Mouse (Mus musculus) thymus, adult 2 months (tissue): Measurements from ENCODE around the gene Snip1. TPM values are rescaled to one million over a fixed set of nuclear protein-coding genes. Genes with fewer than 3 reads are reported as not detected.
A peak's percentile ranks its signal among the peaks of the same experiment; 100 is the strongest.

Experiments
- DNase-seq: peaks from one replicate; pipeline ENCODE4 v3.0.0; 2021
- H3K27ac ChIP-seq: fragments of 200-500 bp; 2 replicates; pipeline ENCODE4 v1.5.1; 2012; ENCODE audit warnings: low read length, control low read depth; ENCODE audit not compliant: control insufficient read depth, insufficient read depth
- H3K27me3 ChIP-seq: fragments of 200-500 bp; 2 replicates; pipeline ENCODE4 v1.6.1; 2012; ENCODE audit warnings: mild to moderate bottlenecking, low read length, moderate library complexity, mixed read lengths; ENCODE audit not compliant: control insufficient read depth, insufficient read depth
- H3K36me3 ChIP-seq: fragments of 200-500 bp; 2 replicates; pipeline ENCODE4 v1.6.1; 2012; ENCODE audit warnings: mild to moderate bottlenecking, low read length, moderate library complexity; ENCODE audit not compliant: control insufficient read depth, insufficient read depth
- H3K4me1 ChIP-seq: fragments of 200-500 bp; replicated peaks from 2 replicates; pipeline ENCODE4 v1.6.1; 2012; ENCODE audit warnings: low read length; ENCODE audit not compliant: control insufficient read depth, insufficient read depth
- H3K4me3 ChIP-seq: fragments of 200-500 bp; 2 replicates; pipeline ENCODE4 v1.5.1; 2012; ENCODE audit warnings: mild to moderate bottlenecking, low read length, control low read depth, moderate library complexity; ENCODE audit not compliant: control insufficient read depth, insufficient read depth
- CTCF ChIP-seq: fragments of 200-500 bp; IDR thresholded peaks from 2 replicates; pipeline ENCODE4 v1.5.1; 2012; ENCODE audit warnings: mild to moderate bottlenecking, control low read depth, low read length, moderate library complexity, borderline replicate concordance; ENCODE audit not compliant: control insufficient read depth, poor library complexity, insufficient read depth; ENCODE audit errors: extremely low read depth
- POLR2A ChIP-seq: fragments of 200-500 bp; IDR thresholded peaks from 2 replicates; pipeline ENCODE4 v1.6.1; 2012; ENCODE audit warnings: mild to moderate bottlenecking, low read length, control low read depth, moderate library complexity; ENCODE audit not compliant: control insufficient read depth, poor library complexity, insufficient read depth; ENCODE audit errors: extremely low read depth
- WGBS: fragments of 180-500 bp; shearing (Covaris S2); methylation state at CpG from one replicate; pipeline ENCODE4 v1.1.7; 2018; 5-methylcytosine and 5-hydroxymethylcytosine counted together
- polyA plus RNA-seq: library from polyadenylated mRNA; depleted of rRNA; stranded (reverse); fragments of >200 nt; gene quantifications from 2 replicates; pipeline ENCODE4 v1.2.3, GENCODE M21; 2012

Gene Snip1
- polyA plus RNA-seq, 1 experiment, result 20.5 TPM

GRCm38 (mm10) chr4:125115710-125116089 lies 49.2 kb downstream of the Snip1 start:
- no peak for TF ChIP-seq POLR2A
- TF ChIP-seq CTCF, result no peak
- Histone ChIP-seq H3K4me1 (peaks cover 56% of the 10 kb centered on the region), H3K27ac (peak overlapping the region; percentile 42; the same call in 1 of the 2 replicates), H3K27me3 (no peaks in the 10 kb centered on the region), H3K36me3 (peaks cover 21% of the 10 kb centered on the region), H3K4me3 (no peak overlapping the region)
- DNase-seq, result no peak
- WGBS, result 84% methylated on average over 6 of the region's 6 CpGs

DNA sequence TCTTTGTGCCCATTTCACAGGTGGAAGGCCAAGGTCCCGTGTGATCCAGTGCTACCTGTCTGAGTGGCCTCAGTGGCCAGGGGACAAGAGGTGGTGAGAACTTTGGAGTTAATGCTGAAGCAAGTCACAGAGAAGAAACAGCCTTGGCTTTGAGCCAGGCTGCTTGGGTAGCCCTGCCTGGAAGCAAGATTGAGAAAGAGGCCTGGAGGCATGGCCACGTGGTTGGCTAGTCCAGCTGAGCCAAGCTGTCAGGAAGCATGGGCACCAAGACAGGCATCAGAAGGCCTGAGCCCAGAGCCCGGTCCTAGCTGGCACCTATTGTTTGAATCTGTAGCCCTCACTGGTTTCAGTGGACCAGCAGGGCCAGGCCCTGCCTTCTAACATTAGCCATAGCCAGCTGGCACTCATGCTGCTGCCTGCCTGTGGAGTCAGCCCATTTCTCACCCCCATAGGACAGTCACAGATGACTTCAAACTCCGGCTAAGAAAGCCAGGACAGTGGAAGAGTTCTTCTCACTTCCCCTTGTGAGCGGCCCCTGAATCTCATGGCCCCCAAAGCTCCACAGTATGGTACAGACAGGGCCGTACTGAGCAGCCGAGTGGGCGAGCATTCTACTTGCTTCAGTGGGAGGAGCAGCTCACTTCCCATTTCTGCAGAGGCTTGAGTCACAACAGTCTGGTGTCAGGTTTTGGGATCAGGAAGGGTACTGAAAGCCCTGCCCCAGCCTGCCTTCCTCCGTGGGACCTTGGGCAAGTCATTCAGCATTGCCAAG lies 49.8 kb downstream of the Snip1 start:
- no peaks in the 10 kb centered on the region for H3K27me3 ChIP-seq
- H3K36me3 ChIP-seq, result peaks cover 27% of the 10 kb centered on the region
- peaks cover 56% of the 10 kb centered on the region for H3K4me1 ChIP-seq
- 38% methylated on average over 9 of the region's 9 CpGs for WGBS
- no peak for TF ChIP-seq POLR2A
- TF ChIP-seq CTCF, result no peak
- peak; percentile 22 for DNase-seq
- no peak overlapping the region for H3K4me3 ChIP-seq
- peak overlapping the region; percentile 42; the same call in 1 of the 2 replicates for H3K27ac ChIP-seq

DNA sequence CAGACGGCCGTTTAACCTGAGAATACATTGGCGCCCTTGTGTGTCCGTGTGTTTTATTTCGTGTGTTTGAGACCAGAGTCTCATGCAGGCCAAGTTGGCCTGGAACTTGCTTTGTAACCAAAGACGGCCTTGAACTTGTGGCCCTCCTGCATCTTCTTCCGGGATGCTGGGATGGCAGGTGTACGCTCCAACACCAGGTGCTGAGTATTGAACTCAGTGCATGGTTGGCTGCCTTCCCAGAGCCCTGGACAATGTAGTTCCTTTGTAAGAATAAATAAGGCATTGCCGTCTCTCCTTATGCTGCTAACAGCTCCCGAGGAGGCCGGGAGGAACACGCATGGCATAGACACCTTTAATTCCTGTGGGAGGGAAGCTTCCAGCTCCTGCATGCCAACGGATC lies 50.5 kb downstream of the Snip1 start:
- Histone ChIP-seq H3K4me1 (peaks cover 58% of the 10 kb centered on the region), H3K36me3 (peaks cover 27% of the 10 kb centered on the region), H3K27ac (peak overlapping the region; percentile 42), H3K4me3 (no peak overlapping the region), H3K27me3 (no peaks in the 10 kb centered on the region)
- no peak for DNase-seq
- TF ChIP-seq POLR2A (no peak), CTCF (no peak)
- WGBS, result 73% methylated on average over 13 of the region's 13 CpGs

DNA sequence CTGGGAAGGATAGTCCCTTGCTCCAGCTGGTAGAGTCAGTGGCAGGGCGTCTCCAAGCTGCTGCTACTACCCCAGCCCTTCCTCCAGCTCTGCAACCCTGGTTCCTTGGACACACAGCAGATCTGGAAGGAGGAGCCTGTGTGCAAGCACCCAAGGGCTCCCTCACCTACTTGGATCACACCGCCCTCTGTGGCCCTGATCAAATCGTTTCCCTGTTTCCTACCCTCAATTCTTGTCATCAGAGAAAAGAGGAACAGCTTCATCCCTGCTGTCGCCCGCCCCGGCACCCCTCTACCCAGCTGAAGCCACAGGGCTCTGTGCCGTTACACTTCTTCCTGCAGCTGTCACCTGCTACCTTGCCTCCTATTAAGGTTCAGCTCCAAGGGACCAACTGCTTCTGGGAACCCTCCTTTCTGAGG lies 51.4 kb downstream of the Snip1 start:
- peak overlapping the region; percentile 86 for H3K27ac ChIP-seq
- DNase-seq, result peak; percentile 64
- H3K4me3 ChIP-seq, result no peak overlapping the region
- H3K36me3 ChIP-seq, result peaks cover 27% of the 10 kb centered on the region
- H3K27me3 ChIP-seq, result no peaks in the 10 kb centered on the region
- H3K4me1 ChIP-seq, result peaks cover 66% of the 10 kb centered on the region
- WGBS, result 5% methylated on average over 7 of the region's 7 CpGs
- TF ChIP-seq CTCF, result no peak
- 0 out of 2 replicates have a peak, but pooled peaks have one; percentile 25 for TF ChIP-seq POLR2A

DNA sequence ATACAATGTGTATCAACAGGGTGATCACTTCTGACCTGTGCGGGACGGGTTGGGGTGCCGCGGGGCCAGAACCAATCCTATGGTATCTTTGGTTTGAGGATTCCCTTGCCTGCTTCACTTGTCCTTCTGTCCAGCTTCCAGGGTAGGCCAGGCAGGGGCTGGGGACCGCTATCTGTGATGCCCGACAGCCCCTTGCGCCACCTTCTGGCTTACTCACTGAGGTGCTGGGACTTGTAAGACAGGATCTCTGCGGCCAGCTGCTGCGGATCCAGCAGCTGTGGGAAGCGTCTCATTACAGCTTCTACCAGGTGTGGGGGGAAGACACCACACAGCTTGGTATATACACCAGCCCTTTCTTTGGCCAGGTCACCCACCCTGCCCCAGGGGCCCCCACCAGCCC lies 52.6 kb downstream of the Snip1 start:
- TF ChIP-seq POLR2A (no peak), CTCF (no peak)
- Histone ChIP-seq H3K36me3 (peaks cover 27% of the 10 kb centered on the region), H3K27ac (peak overlapping the region; percentile 86; the same call in 1 of the 2 replicates), H3K4me1 (peaks cover 77% of the 10 kb centered on the region), H3K27me3 (no peaks in the 10 kb centered on the region), H3K4me3 (no peak overlapping the region)
- peak; percentile 25 for DNase-seq
- WGBS, result 57% methylated on average over 10 of the region's 10 CpGs

DNA sequence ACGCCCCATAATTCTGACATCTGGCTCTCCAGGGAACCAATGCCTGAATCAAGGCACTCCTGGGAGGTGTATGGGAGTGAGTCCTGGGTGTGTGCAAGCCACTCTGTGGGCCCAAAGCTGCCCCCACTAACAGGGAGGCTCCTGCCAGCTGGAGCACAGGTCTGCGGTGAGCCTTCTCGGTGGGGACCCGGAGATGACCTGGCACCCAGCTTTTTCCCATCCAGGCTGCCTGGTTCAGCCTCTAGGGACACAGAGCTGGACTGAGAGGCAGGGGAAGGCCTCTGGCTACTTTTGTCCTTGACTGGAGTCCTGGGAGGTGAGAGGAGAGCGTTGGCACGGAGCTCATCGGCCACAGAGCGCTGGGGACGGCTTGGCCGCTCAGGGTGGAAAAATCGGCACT lies 53.2 kb downstream of the Snip1 start:
- Histone ChIP-seq H3K36me3 (peaks cover 27% of the 10 kb centered on the region), H3K4me3 (no peak overlapping the region), H3K27ac (no peak overlapping the region), H3K27me3 (no peaks in the 10 kb centered on the region), H3K4me1 (peaks cover 83% of the 10 kb centered on the region)
- DNase-seq, result no peak
- TF ChIP-seq POLR2A, result no peak
- TF ChIP-seq CTCF, result no peak
- WGBS, result 91% methylated on average over 11 of the region's 11 CpGs
